In genomic region chr11:111895221-111896200, GRCm38 (mm10) we compare ENCODE assay signal across 21 mouse cellular contexts.
"Had no signal": no experiment of that assay in that cellular context is flagged by ENCODE, and none has a peak within 500 bp of the region (broad histone marks: within the 10 kb centered on the region; RNA-seq: fewer than 3 reads in every experiment).

No protein-coding gene starts in this region.

- DNase-seq: kidney, adult 11 months; kidney, adult 8-10 months; kidney, postnatal 10 days; kidney, postnatal 36 days; left cerebral cortex, postnatal 4 days; lung, postnatal 10 days; lung, postnatal 36 days; retina, postnatal 1 day; right cerebral cortex, postnatal 25 days; spleen, adult 18-20 months; thymus, postnatal 25 days had no signal

- H3K4me2 ChIP-seq: kidney, embryonic 15.5 days; limb, embryonic 12.5 days; limb, embryonic 15.5 days; lung, embryonic 15.5 days; neural tube, embryonic 13.5 days; stomach, embryonic 15.5 days had no signal

- H3K9me3 ChIP-seq: kidney, embryonic 15.5 days; limb, embryonic 12.5 days; limb, embryonic 15.5 days; lung, embryonic 15.5 days; midbrain, embryonic 10.5 days; neural tube, embryonic 13.5 days; stomach, embryonic 15.5 days had no signal

- H3K27ac ChIP-seq: kidney, embryonic 15.5 days; limb, embryonic 12.5 days; limb, embryonic 15.5 days; lung, embryonic 15.5 days; neural tube, embryonic 13.5 days; stomach, embryonic 15.5 days had no signal

- H3K36me3 ChIP-seq: kidney, embryonic 15.5 days; limb, embryonic 12.5 days; limb, embryonic 15.5 days; lung, embryonic 15.5 days; midbrain, embryonic 10.5 days; neural tube, embryonic 13.5 days; stomach, embryonic 15.5 days had no signal

- H3K27me3 ChIP-seq: limb, embryonic 12.5 days; limb, embryonic 15.5 days; lung, embryonic 15.5 days; megakaryocyte, embryonic 14.5 days; neural tube, embryonic 13.5 days; stomach, embryonic 15.5 days had no signal

- ATAC-seq: inflammation-experienced regulatory T-cells, adult 6 months had no signal

- H3K9ac ChIP-seq: kidney, embryonic 15.5 days; limb, embryonic 12.5 days; limb, embryonic 15.5 days; lung, embryonic 15.5 days; neural tube, embryonic 13.5 days; stomach, embryonic 15.5 days had no signal

- H3K4me1 ChIP-seq: kidney, embryonic 15.5 days; limb, embryonic 15.5 days; lung, embryonic 15.5 days; megakaryocyte, embryonic 14.5 days; stomach, embryonic 15.5 days had no signal

- H3K4me3 ChIP-seq: kidney, embryonic 15.5 days; limb, embryonic 12.5 days; limb, embryonic 15.5 days; lung, embryonic 15.5 days; megakaryocyte, embryonic 14.5 days; midbrain, embryonic 10.5 days; myocyte; neural tube, embryonic 13.5 days; stomach, embryonic 15.5 days had no signal
